In genomic region chr7:58822147-58822681, GRCm38 (mm10) we compare ENCODE assay signal across 11 mouse cellular contexts.
DNase-seq lines count a peak whose midpoint lies in the region; ATAC-seq and TF ChIP-seq lines count a peak whose summit lies in the region.
"Had no signal": no experiment of that assay in that cellular context is flagged by ENCODE, and none has a peak within 500 bp of the region (broad histone marks: within the 10 kb centered on the region; RNA-seq: fewer than 3 reads in every experiment).

No protein-coding gene starts in this region.

- H3K4me1 ChIP-seq in neural tube, embryonic 12.5 days, result peaks cover 6% of the 10 kb centered on the region; the same call in 1 of the 2 replicates
- H3K4me1 ChIP-seq in heart, embryonic 10.5 days, result no peaks in the 10 kb centered on the region

- intact Hi-C loops in left cerebral cortex, adult 2 months (cut with DNase I), result loop anchor here (1.0 kb wide), 1 partner anchor 22 kb away; no protein-coding TSS in a partner anchor

- H3K27me3 ChIP-seq in neural tube, embryonic 12.5 days (replicated peaks), result no peaks in the 10 kb centered on the region
- H3K27me3 ChIP-seq in heart, embryonic 10.5 days (ENCODE audit: insufficient read depth, poor library complexity, severe bottlenecking), result no peaks in the 10 kb centered on the region

- no peak overlapping the region for H3K9ac ChIP-seq in neural tube, embryonic 12.5 days
- H3K9ac ChIP-seq: liver, embryonic 14.5 days had no signal

- peak overlapping the region; percentile 20; the same call in 1 of the 2 replicates for H3K27ac ChIP-seq in left cerebral cortex, adult 2 months
- no peak overlapping the region for H3K27ac ChIP-seq in neural tube, embryonic 12.5 days
- no peak overlapping the region for H3K27ac ChIP-seq in heart, embryonic 10.5 days
- H3K27ac ChIP-seq: liver, embryonic 14.5 days had no signal

- DNase-seq in left cerebral cortex, adult 2 months (ENCODE audit: extremely low spot score in 1 of 2, low spot score in 2 of 2), result peak in 1 of 2 experiments; percentile 56
- DNase-seq in left cerebral cortex, adult 11 months (ENCODE audit: low spot score), result no peak
- peak; percentile 80 for DNase-seq in NIH3T3 (ENCODE audit: low read depth)
- peak; percentile 20 to 31 for DNase-seq in frontal cortex, postnatal 36 days (ENCODE audit: low spot score in 2 of 2)
- DNase-seq in heart, embryonic 10.5 days (ENCODE audit: low spot score), result no peak
- DNase-seq in lung, postnatal 10 days, result no peak
- DNase-seq in liver, result no peak
- DNase-seq: gastrocnemius, postnatal 14 days; thymus, postnatal 36 days had no signal

- TF ChIP-seq CTCF in left cerebral cortex, adult 2 months (IDR thresholded peaks at IDR 0.05), result no peak

- 36% methylated on average over 6 of the region's 6 CpGs for WGBS in neural tube, embryonic 12.5 days
- 64% methylated on average over 6 of the region's 6 CpGs for WGBS in heart, embryonic 10.5 days

- H3K9me3 ChIP-seq in neural tube, embryonic 12.5 days, result no peaks in the 10 kb centered on the region
- H3K9me3 ChIP-seq in heart, embryonic 10.5 days, result no peaks in the 10 kb centered on the region

- no peak overlapping the region for H3K4me3 ChIP-seq in left cerebral cortex, adult 2 months
- no peak overlapping the region for H3K4me3 ChIP-seq in neural tube, embryonic 12.5 days
- no peak overlapping the region for H3K4me3 ChIP-seq in heart, embryonic 10.5 days

- peak; percentile 54; the same call in 1 of the 2 replicates for ATAC-seq in neural tube, embryonic 12.5 days (ENCODE audit: low FRiP score, low read depth)

- no peaks in the 10 kb centered on the region for H3K36me3 ChIP-seq in neural tube, embryonic 12.5 days
- no peaks in the 10 kb centered on the region; the same call in 1 of the 2 replicates for H3K36me3 ChIP-seq in heart, embryonic 10.5 days

- H3K4me2 ChIP-seq in neural tube, embryonic 12.5 days (replicated peaks), result no peak overlapping the region

Comparison
In these comparisons a context has a peak if more than half of its experiments do, and no peak if none do; other contexts are left out.
1. DNase-seq: peak in NIH3T3 (single experiment) and frontal cortex, postnatal 36 days (2 of 2); none in left cerebral cortex, adult 11 months (single experiment), heart, embryonic 10.5 days (single experiment), lung, postnatal 10 days (single experiment) and liver (single experiment).